Mouse (Mus musculus) thymus, adult 2 months (tissue): ENCODE results near the gene Gm20605.

Experiments used
- CTCF ChIP-seq: fragments of 200-500 bp; IDR thresholded peaks from 2 replicates; pipeline ENCODE4 v1.5.1; 2012; ENCODE audit warnings: mild to moderate bottlenecking, control low read depth, low read length, moderate library complexity, borderline replicate concordance; ENCODE audit not compliant: control insufficient read depth, poor library complexity, insufficient read depth; ENCODE audit errors: extremely low read depth
- POLR2A ChIP-seq: fragments of 200-500 bp; IDR thresholded peaks from 2 replicates; pipeline ENCODE4 v1.6.1; 2012; ENCODE audit warnings: mild to moderate bottlenecking, low read length, control low read depth, moderate library complexity; ENCODE audit not compliant: control insufficient read depth, poor library complexity, insufficient read depth; ENCODE audit errors: extremely low read depth

- TF ChIP-seq POLR2A (no peak), CTCF (no peak)
These were observed 16.2 kb downstream of the Gm20605 start for GRCm38 (mm10) chr5:137645091-137645651.
